Mouse (Mus musculus): Measurements from ENCODE around the gene Pfdn5. TPM values are rescaled to one million over a fixed set of nuclear protein-coding genes. Genes with fewer than 3 reads are reported as not detected.

The Pfdn5 gene
- polyA plus RNA-seq (2016; fragmentation: Nextera tagmentation; extraction: Ambion mirVana): 373 and 404 TPM in 2 replicates

GRCm38 (mm10) chr15:102326022-102326576 is at the start of gene Pfdn5:
TSS of gene Pfdn5 (plus strand) at chr15:102326116.
- Histone ChIP-seq H3K4me3 (peak within 1 kb of the TSS; percentile 83), H3K4me2 (replicated peaks) (peak within 1 kb of the TSS; percentile 88), H3K36me3 (peaks cover 51% of the 10 kb centered on the region), H3K9ac (peak within 1 kb of the TSS; percentile 83), H3K27me3 (replicated peaks) (no peaks in the 10 kb centered on the region), H3K4me1 (peaks cover 11% of the 10 kb centered on the region; the same call in 1 of the 2 replicates), H3K27ac (no peak within 1 kb of the TSS), H3K9me3 (no peaks in the 10 kb centered on the region)
- WGBS: under 1% methylated on average over 40 of the region's 40 CpGs
- peak; percentile 92 for ATAC-seq (ENCODE audit: low FRiP score, low read depth)

- Histone ChIP-seq H3K27me3 (replicated peaks) (no peaks in the 10 kb centered on the region), H3K36me3 (peaks cover 25% of the 10 kb centered on the region), H3K9ac (peak overlapping the region; percentile 74), H3K9me3 (no peaks in the 10 kb centered on the region), H3K4me1 (peaks cover 14% of the 10 kb centered on the region), H3K4me2 (replicated peaks) (peak overlapping the region; percentile 96), H3K27ac (peak overlapping the region; percentile 53; the same call in 1 of the 2 replicates), H3K4me3 (peak overlapping the region; percentile 86)
- 33% methylated on average over 7 of the region's 7 CpGs for WGBS
- 0 out of 2 replicates have a peak, but pooled peaks have one; percentile 11 for ATAC-seq (ENCODE audit: low FRiP score, low read depth)
These were observed 47.2 kb upstream of the Pfdn5 start for GRCm38 (mm10) chr15:102278726-102279091.

GRCm38 (mm10) chr15:102279092-102279782 is 46.7 kb upstream of the Pfdn5 start, which contains the start of gene Mfsd5:
TSS of gene Mfsd5 (plus strand) at chr15:102279454.
- WGBS: under 1% methylated on average over 65 of the region's 65 CpGs
- H3K36me3 ChIP-seq: peaks cover 25% of the 10 kb centered on the region
- no peaks in the 10 kb centered on the region for H3K27me3 ChIP-seq (replicated peaks)
- ATAC-seq (ENCODE audit: low FRiP score, low read depth): peak; percentile 97
- H3K4me3 ChIP-seq: peak within 1 kb of the TSS; percentile 86
- H3K9ac ChIP-seq: peak within 1 kb of the TSS; percentile 74
- peak within 1 kb of the TSS; percentile 96 for H3K4me2 ChIP-seq (replicated peaks)
- no peaks in the 10 kb centered on the region for H3K9me3 ChIP-seq
- H3K4me1 ChIP-seq: peaks cover 14% of the 10 kb centered on the region
- H3K27ac ChIP-seq: peak within 1 kb of the TSS; percentile 53; the same call in 1 of the 2 replicates

- Histone ChIP-seq H3K4me2 (replicated peaks) (peak overlapping the region; percentile 96), H3K36me3 (peaks cover 25% of the 10 kb centered on the region), H3K9me3 (no peaks in the 10 kb centered on the region), H3K4me3 (peak overlapping the region; percentile 86), H3K27me3 (replicated peaks) (no peaks in the 10 kb centered on the region), H3K4me1 (peaks cover 14% of the 10 kb centered on the region), H3K27ac (no peak overlapping the region), H3K9ac (peak overlapping the region; percentile 74)
- WGBS: 33% methylated on average over 13 of the region's 13 CpGs
- peak; percentile 27; the same call in 1 of the 2 replicates for ATAC-seq (ENCODE audit: low FRiP score, low read depth)
These were observed 46.0 kb upstream of the Pfdn5 start for GRCm38 (mm10) chr15:102279783-102280520.

GRCm38 (mm10) chr15:102280623-102281022 is 45.3 kb upstream of the Pfdn5 start:
- Histone ChIP-seq H3K9me3 (no peaks in the 10 kb centered on the region), H3K36me3 (peaks cover 25% of the 10 kb centered on the region), H3K27ac (no peak overlapping the region), H3K4me2 (replicated peaks) (peak overlapping the region; percentile 96), H3K27me3 (replicated peaks) (no peaks in the 10 kb centered on the region), H3K4me3 (no peak overlapping the region), H3K4me1 (peaks cover 14% of the 10 kb centered on the region), H3K9ac (peak overlapping the region; percentile 74; the same call in 1 of the 2 replicates)
- 95% methylated on average over 19 of the region's 19 CpGs for WGBS
- ATAC-seq (ENCODE audit: low FRiP score, low read depth): no peak

GRCm38 (mm10) chr15:102282463-102283292 is 43.2 kb upstream of the Pfdn5 start:
- Histone ChIP-seq H3K4me3 (no peak overlapping the region), H3K9ac (no peak overlapping the region), H3K9me3 (no peaks in the 10 kb centered on the region), H3K27ac (no peak overlapping the region), H3K27me3 (replicated peaks) (no peaks in the 10 kb centered on the region), H3K36me3 (peaks cover 25% of the 10 kb centered on the region), H3K4me1 (peaks cover 14% of the 10 kb centered on the region), H3K4me2 (replicated peaks) (no peak overlapping the region)
- no peak for ATAC-seq (ENCODE audit: low FRiP score, low read depth)
- WGBS: 92% methylated on average over 8 of the region's 8 CpGs

- Histone ChIP-seq H3K27ac (no peak overlapping the region), H3K36me3 (peaks cover 25% of the 10 kb centered on the region), H3K9me3 (no peaks in the 10 kb centered on the region), H3K4me1 (peaks cover 13% of the 10 kb centered on the region), H3K9ac (no peak overlapping the region), H3K4me3 (no peak overlapping the region), H3K27me3 (replicated peaks) (no peaks in the 10 kb centered on the region), H3K4me2 (replicated peaks) (no peak overlapping the region)
- ATAC-seq (ENCODE audit: low FRiP score, low read depth): no peak
- 84% methylated on average over 3 of the region's 3 CpGs for WGBS
These were observed 42.3 kb upstream of the Pfdn5 start for GRCm38 (mm10) chr15:102283648-102284047.

- Histone ChIP-seq H3K36me3 (peaks cover 6% of the 10 kb centered on the region; the same call in 1 of the 2 replicates), H3K9me3 (no peaks in the 10 kb centered on the region), H3K27me3 (replicated peaks) (no peaks in the 10 kb centered on the region), H3K4me2 (replicated peaks) (no peak overlapping the region), H3K4me1 (no peaks in the 10 kb centered on the region), H3K9ac (no peak overlapping the region), H3K27ac (no peak overlapping the region), H3K4me3 (no peak overlapping the region)
- ATAC-seq (ENCODE audit: low FRiP score, low read depth): no peak
These were observed 38.5 kb upstream of the Pfdn5 start for GRCm38 (mm10) chr15:102287395-102287794.

- H3K27ac ChIP-seq: no peak within 1 kb of the TSS
- 8% methylated on average over 25 of the region's 25 CpGs for WGBS
- H3K27me3 ChIP-seq (replicated peaks): no peaks in the 10 kb centered on the region
- H3K36me3 ChIP-seq: peaks cover 21% of the 10 kb centered on the region
- ATAC-seq (ENCODE audit: low FRiP score, low read depth): peak; percentile 97
- H3K9me3 ChIP-seq: no peaks in the 10 kb centered on the region
- H3K4me3 ChIP-seq: peak within 1 kb of the TSS; percentile 62
- peak within 1 kb of the TSS; percentile 93 for H3K4me2 ChIP-seq (replicated peaks)
- peak within 1 kb of the TSS; percentile 55; the same call in 1 of the 2 replicates for H3K9ac ChIP-seq
- H3K4me1 ChIP-seq: peaks cover 7% of the 10 kb centered on the region
These were observed 30.1 kb upstream of the Pfdn5 start, which contains the start of gene Espl1 for GRCm38 (mm10) chr15:102295633-102296367. TSS of gene Espl1 (plus strand) at chr15:102296266.

GRCm38 (mm10) chr15:102296368-102297006 is 29.4 kb upstream of the Pfdn5 start:
- WGBS: 5% methylated on average over 24 of the region's 24 CpGs
- Histone ChIP-seq H3K4me1 (peaks cover 7% of the 10 kb centered on the region), H3K4me3 (peak overlapping the region; percentile 62), H3K9me3 (no peaks in the 10 kb centered on the region), H3K27ac (no peak overlapping the region), H3K4me2 (replicated peaks) (peak overlapping the region; percentile 93), H3K27me3 (replicated peaks) (no peaks in the 10 kb centered on the region), H3K9ac (peak overlapping the region; percentile 55; the same call in 1 of the 2 replicates), H3K36me3 (peaks cover 28% of the 10 kb centered on the region)
- ATAC-seq (ENCODE audit: low FRiP score, low read depth): peak; percentile 62

All from neural tube, embryonic 12.5 days (tissue).